ENCODE assay signal across 9 mouse cellular contexts in the genomic region with DNA sequence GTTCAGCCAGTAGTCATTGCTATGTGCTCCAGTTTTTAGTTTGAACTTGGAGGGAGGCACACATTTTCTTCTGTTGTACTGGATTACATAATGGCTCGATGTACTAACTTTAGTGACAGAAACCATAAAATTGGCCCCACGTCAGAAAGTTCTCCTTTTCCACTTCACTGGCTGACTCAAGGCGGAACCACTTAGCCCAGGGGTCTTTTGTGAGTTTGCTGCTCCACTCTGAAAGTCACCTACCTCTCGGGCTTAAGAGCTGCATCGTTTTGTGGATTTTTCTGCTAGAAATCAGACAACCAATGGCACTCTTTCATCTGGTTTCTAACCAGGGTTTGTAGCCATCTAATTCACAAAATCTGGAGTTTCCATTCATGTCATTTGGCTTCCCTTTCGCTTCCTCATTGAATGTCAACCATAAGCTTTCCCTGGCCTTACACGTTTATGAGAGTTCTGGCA.
A peak's percentile ranks its signal among the peaks of the same experiment; 100 is the strongest.
DNase-seq lines count a peak whose midpoint lies in the region; ATAC-seq and TF ChIP-seq lines count a peak whose summit lies in the region.
"Had no signal": no experiment of that assay in that cellular context is flagged by ENCODE, and none has a peak within 500 bp of the region (broad histone marks: within the 10 kb centered on the region; RNA-seq: fewer than 3 reads in every experiment).

No protein-coding gene starts in this region.

- no peak for TF ChIP-seq CTCF in intestine, postnatal 0 days (IDR thresholded peaks at IDR 0.05; ENCODE audit: low read depth)

- H3K27me3 ChIP-seq in midbrain, embryonic 11.5 days (ENCODE audit: control insufficient read depth, insufficient read depth, low read length), result no peaks in the 10 kb centered on the region
- no peaks in the 10 kb centered on the region for H3K27me3 ChIP-seq in midbrain, embryonic 15.5 days (replicated peaks)
- H3K27me3 ChIP-seq in intestine, postnatal 0 days (replicated peaks; ENCODE audit: control insufficient read depth, insufficient read depth, low read length), result no peaks in the 10 kb centered on the region
- H3K27me3 ChIP-seq: megakaryocyte, embryonic 14.5 days had no signal

- no peaks in the 10 kb centered on the region for H3K36me3 ChIP-seq in midbrain, embryonic 11.5 days (ENCODE audit: control insufficient read depth, insufficient read depth, low read length)
- H3K36me3 ChIP-seq in midbrain, embryonic 15.5 days (replicated peaks), result no peaks in the 10 kb centered on the region
- no peaks in the 10 kb centered on the region for H3K36me3 ChIP-seq in intestine, postnatal 0 days (ENCODE audit: control insufficient read depth, insufficient read depth)

- H3K4me1 ChIP-seq in midbrain, embryonic 11.5 days (ENCODE audit: control insufficient read depth, insufficient read depth, low read length), result no peaks in the 10 kb centered on the region
- H3K4me1 ChIP-seq in midbrain, embryonic 15.5 days, result no peaks in the 10 kb centered on the region
- H3K4me1 ChIP-seq in intestine, postnatal 0 days (replicated peaks; ENCODE audit: control insufficient read depth, insufficient read depth, low read length), result no peaks in the 10 kb centered on the region; the same call in 1 of the 2 replicates

- no peaks in the 10 kb centered on the region for H3K9me3 ChIP-seq in midbrain, embryonic 11.5 days (ENCODE audit: control insufficient read depth, low read length)
- no peaks in the 10 kb centered on the region for H3K9me3 ChIP-seq in midbrain, embryonic 15.5 days
- H3K9me3 ChIP-seq in intestine, postnatal 0 days (ENCODE audit: control insufficient read depth), result no peaks in the 10 kb centered on the region
- H3K9me3 ChIP-seq: megakaryocyte, embryonic 14.5 days had no signal

- H3K9ac ChIP-seq in midbrain, embryonic 11.5 days (ENCODE audit: low read length), result no peak overlapping the region
- no peak overlapping the region for H3K9ac ChIP-seq in midbrain, embryonic 15.5 days
- H3K9ac ChIP-seq in intestine, postnatal 0 days (ENCODE audit: low read depth, low read length), result no peak overlapping the region

- no peak overlapping the region for H3K4me2 ChIP-seq in midbrain, embryonic 11.5 days
- H3K4me2 ChIP-seq in midbrain, embryonic 15.5 days, result no peak overlapping the region
- H3K4me2 ChIP-seq in intestine, postnatal 0 days (replicated peaks; ENCODE audit: low read depth), result no peak overlapping the region

- no peak overlapping the region for H3K27ac ChIP-seq in midbrain, embryonic 11.5 days (ENCODE audit: low read depth, low read length)
- no peak overlapping the region for H3K27ac ChIP-seq in midbrain, embryonic 15.5 days
- no peak overlapping the region for H3K27ac ChIP-seq in intestine, postnatal 0 days (ENCODE audit: low read depth, low read length)

- H3K4me3 ChIP-seq in midbrain, embryonic 11.5 days (ENCODE audit: low read depth, low read length), result no peak overlapping the region
- H3K4me3 ChIP-seq in midbrain, embryonic 15.5 days, result no peak overlapping the region
- H3K4me3 ChIP-seq in intestine, postnatal 0 days (ENCODE audit: low read depth, low read length), result no peak overlapping the region
- H3K4me3 ChIP-seq: megakaryocyte, embryonic 14.5 days had no signal

- DNase-seq in gastrocnemius, adult 18-20 months (ENCODE audit: low spot score), result peak; percentile 33
- DNase-seq in gastrocnemius, postnatal 10 days, result no peak
- peak; percentile 72 for DNase-seq in midbrain, embryonic 11.5 days (ENCODE audit: low spot score, missing footprints)
- peak; percentile 45 for DNase-seq in kidney, postnatal 14 days
- DNase-seq in skeletal muscle tissue, adult 2 months (ENCODE audit: low read depth, low spot score), result peak; percentile 42

- ATAC-seq in midbrain, embryonic 11.5 days (ENCODE audit: low FRiP score), result no peak
- no peak for ATAC-seq in midbrain, embryonic 15.5 days (replicated peaks)
- no peak for ATAC-seq in intestine, postnatal 0 days
- no peak for ATAC-seq in activated CD4-positive, CD25-positive, alpha-beta regulatory T cell, adult 4 months

- WGBS in midbrain, embryonic 11.5 days, result 75% methylated on average over 7 of the region's 7 CpGs
- WGBS in midbrain, embryonic 15.5 days, result 69% methylated on average over 7 of the region's 7 CpGs
- WGBS in intestine, postnatal 0 days, result 71% methylated on average over 7 of the region's 7 CpGs
